12 mouse cellular contexts compared by ENCODE assay signal in genomic region chr11:66058956-66059355, GRCm38 (mm10).
"Had no signal": no experiment of that assay in that cellular context is flagged by ENCODE, and none has a peak within 500 bp of the region (broad histone marks: within the 10 kb centered on the region; RNA-seq: fewer than 3 reads in every experiment).

No protein-coding gene starts in this region.

- DNase-seq: kidney, adult 9 months; kidney, postnatal 25 days; layer of hippocampus, adult 9-11 months; liver; lung, adult 18-20 months; lung, postnatal 14 days; lung, postnatal 4 days; midbrain, embryonic 14.5 days; retina, postnatal 1 day; right cerebral cortex, postnatal 25 days; spleen, adult 18-20 months; thymus, postnatal 36 days had no signal
